Mouse (Mus musculus): ENCODE measurements at regions not wholly inside any gene's neighbourhood (a gene's known extent, or its start where the extent isn't known, plus 50 kb on each side); places are given as distances from the start of the nearest gene placed in this dataset.

- no peak for DNase-seq (ENCODE audit: low read depth)
Measured at GRCm38 (mm10) chr15:68014605-68015305, 1514.0 kb upstream of the Lrrc6 start.

DNA sequence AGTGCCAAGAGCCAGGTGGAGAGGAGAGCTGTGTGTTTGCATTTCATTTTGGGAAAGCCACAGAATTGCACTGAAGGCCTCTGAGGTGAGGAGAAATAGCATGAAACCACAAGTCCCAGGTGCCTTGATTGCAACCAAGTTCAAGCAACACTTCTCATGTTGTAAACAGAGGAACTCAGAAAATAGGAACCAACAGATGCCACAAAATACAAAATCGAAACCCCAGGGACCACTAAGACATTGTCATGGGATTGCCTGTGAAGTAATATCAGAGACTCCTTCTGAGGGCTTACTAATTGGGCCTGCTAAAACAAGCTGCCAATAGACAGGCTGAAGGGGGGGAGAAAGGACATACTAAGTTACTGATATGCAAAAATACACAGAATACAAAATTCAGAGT, 1510.5 kb upstream of the Lrrc6 start:
- DNase-seq (ENCODE audit: low read depth), result no peak

- DNase-seq (ENCODE audit: low read depth), result no peak
Measured at GRCm38 (mm10) chr15:68010189-68010588, 1509.5 kb upstream of the Lrrc6 start.

GRCm38 (mm10) chr15:68004798-68005197, 1504.1 kb upstream of the Lrrc6 start:
- no peak for DNase-seq (ENCODE audit: low read depth)

- DNase-seq (ENCODE audit: low read depth), result no peak
Measured at GRCm38 (mm10) chr15:67996532-67996931, 1495.8 kb upstream of the Lrrc6 start.

GRCm38 (mm10) chr15:67989428-67990272, 1488.9 kb upstream of the Lrrc6 start:
- DNase-seq (ENCODE audit: low read depth), result no peak

DNA sequence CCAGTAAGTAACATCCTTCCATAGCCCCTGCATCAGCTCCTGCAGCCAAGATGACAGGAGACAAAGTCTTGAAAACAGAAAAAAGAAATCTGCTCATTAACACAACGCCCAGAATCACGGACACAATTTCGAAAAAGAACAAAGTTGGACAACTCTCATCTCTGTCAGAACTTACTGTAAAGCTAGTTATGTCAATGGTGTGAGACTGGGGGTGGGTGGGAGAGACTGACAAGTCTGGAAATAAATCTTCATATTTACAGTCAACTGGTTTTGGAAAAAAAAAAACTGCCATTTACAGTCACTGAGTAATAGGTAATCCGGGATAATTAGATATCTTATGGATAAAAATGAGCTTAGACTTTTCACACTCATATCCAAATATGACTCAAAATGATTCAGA, 1487.2 kb upstream of the Lrrc6 start:
- DNase-seq (ENCODE audit: low read depth), result no peak

DNA sequence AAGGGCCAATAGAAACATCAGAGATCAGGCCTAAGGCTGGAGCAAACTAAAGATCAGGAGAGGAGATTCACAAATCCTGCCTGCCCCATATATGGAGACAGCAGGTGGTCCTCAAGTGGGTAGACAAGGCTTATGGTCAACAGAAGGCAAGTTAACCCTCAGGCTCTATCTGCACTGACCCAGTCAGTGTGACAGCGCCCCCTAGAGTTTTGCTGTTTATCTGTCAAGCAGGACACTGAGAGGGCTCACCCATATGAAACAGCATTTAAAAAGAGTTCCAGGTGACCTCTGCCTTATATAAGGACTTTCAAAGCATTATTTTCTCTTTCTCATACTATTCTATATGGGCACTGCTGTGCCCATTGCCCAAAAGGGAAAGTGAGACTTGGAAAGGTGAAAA, 1482.5 kb upstream of the Lrrc6 start:
- DNase-seq (ENCODE audit: low read depth), result peak; percentile 42

DNA sequence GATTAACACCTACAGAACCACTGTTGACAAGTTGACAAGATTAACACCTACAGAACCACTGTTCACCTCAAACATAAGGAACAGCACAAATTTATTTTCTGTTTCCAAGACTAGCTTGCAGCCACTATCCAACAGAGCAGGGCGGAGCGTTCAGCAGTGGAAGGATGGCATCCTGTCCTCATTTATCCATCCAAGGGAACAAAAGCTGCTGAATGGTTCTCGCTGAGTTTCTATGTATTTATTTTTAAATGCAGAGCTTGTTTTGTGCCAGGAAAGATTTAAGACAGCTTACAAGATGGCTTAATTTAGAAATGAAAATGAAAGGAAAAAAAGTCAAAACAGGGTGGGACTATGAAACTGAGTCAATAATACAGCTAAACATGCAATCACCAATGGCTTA, 1481.2 kb upstream of the Lrrc6 start:
- no peak for DNase-seq (ENCODE audit: low read depth)

DNA sequence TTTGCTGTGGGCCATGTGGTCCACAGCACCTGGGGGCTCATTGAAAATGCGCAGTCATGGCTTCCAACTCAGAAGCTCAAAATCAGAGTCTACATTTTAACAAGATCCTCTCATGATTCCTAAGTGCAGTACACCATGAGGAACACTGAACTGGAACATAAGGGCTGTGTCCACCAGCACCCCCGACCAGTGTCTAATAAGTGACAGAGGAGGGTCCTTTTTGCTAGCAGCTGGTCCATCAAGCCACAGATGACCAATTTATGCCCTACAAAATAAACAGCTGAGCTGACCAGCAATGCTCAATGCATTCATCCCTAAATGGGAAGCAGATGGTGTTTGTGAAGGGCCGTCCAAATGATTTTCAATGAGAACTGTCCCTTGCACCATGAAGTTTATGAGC, 1478.7 kb upstream of the Lrrc6 start:
- no peak for DNase-seq (ENCODE audit: low read depth)

GRCm38 (mm10) chr15:67977210-67977609, 1476.5 kb upstream of the Lrrc6 start:
- DNase-seq (ENCODE audit: low read depth), result no peak

DNA sequence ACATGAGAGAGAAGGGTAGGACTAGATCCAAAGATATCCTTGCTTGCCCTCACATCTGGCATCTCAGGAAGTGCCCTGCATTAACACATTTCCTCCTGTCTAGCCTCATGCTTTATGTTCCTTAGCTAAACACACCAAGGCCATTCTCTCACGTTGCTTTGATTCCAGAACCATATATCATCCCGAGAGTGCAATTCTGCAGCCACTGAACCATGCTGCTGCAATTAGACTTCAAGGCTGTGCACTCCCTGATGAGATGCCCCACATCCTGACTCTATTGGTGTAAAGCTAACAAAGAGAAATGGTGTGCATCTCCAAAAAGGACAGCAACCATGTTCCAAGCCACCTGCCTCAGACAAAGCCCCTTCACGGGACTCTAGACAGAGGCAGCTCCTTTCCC, 1471.3 kb upstream of the Lrrc6 start:
- DNase-seq (ENCODE audit: low read depth), result no peak

GRCm38 (mm10) chr15:67954216-67954615, 1453.5 kb upstream of the Lrrc6 start:
- no peak for DNase-seq (ENCODE audit: low read depth)

DNA sequence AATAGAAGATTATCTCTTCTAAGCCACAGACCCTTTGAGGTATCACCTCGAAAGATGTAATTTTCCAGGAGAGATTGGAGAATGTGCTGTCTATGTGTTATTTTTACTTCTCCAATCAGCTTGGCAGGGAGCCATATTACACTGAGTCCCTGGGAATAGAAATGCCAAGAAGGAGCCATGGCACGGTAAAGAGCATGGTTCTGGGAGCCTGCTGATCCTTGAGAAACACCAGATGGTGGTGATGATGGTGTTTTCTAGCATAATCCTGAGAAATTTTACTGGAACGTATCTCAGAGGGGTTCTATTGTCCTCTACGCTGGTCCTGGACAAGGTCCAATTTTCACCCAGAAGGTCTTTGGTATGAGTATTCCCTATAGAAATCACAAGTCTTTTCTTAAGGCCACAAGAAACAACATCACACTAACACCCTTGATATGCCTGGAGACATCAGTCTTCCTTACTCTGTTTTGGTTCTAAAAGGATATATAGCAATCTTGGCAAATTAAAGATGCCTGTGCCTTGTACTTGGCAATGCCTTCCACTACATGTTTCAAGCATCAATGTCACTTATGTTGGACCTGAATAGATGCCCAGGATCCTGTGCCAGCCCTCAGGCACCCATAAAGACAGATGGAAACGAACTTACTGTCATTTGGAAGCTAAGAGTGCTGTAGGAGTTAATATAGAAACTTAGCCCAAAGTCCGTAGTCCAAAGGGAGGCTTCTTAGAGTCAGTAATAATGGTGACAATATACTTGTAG, 1449.8 kb upstream of the Lrrc6 start:
- DNase-seq (ENCODE audit: low read depth), result no peak

- no peak for DNase-seq (ENCODE audit: low read depth)
Measured at GRCm38 (mm10) chr15:67944330-67945082, 1443.8 kb upstream of the Lrrc6 start.

GRCm38 (mm10) chr15:67943046-67943445, 1442.3 kb upstream of the Lrrc6 start:
- DNase-seq (ENCODE audit: low read depth), result no peak

DNA sequence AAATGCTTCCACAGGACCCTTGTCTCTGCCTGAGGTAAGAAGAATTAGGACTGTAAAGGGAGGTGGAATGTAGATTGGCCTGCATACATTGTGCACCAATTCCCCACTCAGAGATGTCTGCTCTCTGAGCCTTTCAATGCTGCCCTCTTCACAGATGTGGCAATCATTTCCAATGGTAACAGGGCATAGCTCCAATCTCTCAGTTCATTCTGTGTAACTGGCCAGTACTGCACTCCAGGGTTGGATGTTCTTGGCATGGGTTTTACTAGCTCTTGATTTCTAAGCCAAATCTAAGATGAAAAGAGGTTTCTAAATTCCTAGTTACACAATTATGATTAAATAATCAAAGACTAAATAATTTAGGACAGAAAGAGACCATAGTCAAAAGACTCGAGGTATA, 1439.8 kb upstream of the Lrrc6 start:
- no peak for DNase-seq (ENCODE audit: low read depth)

DNA sequence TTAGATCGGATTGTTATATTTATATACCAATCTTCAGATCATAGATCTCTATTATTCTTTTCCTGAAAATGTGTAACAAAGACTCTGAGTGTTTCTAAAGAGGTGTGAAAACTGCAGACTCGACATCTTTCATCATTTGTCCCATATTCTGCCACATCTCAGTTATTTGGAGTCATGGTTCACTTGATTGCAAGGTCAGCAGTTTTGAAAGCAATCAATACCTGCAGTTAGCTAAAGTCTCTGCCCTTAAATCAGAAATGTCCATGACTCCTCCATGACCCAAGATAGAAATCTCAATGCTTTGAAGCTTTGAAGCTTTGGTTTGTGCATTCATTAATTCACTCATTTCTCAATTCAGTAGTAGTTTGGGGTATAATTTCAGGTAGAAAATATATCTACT, 1424.2 kb upstream of the Lrrc6 start:
- DNase-seq (ENCODE audit: low read depth), result no peak

DNA sequence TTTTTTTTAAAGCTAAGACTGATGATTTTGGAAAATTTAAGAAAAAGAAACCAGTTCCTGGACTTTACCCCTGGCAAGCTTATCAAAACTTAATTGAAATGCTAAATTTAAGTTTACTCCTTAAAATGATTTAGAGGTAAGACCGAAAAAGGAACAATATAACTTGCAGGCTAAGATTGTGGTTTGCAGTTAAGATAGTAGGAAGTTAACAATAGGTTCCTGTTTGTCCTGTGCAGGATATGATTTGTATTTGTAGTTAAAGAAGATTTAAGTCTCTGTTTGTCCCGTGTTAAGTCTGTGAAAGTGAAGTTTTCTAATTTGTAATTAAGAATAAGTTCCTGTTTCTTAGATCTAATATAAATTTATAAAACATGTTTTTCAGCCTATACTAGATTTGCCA, 1406.3 kb upstream of the Lrrc6 start:
- no peak for DNase-seq (ENCODE audit: low read depth)

- DNase-seq (ENCODE audit: low read depth), result peak; percentile 3
Measured at GRCm38 (mm10) chr15:67905279-67905678, 1404.6 kb upstream of the Lrrc6 start.

- no peak for DNase-seq (ENCODE audit: low read depth)
Measured at GRCm38 (mm10) chr15:67904646-67905045, 1403.9 kb upstream of the Lrrc6 start.

DNA sequence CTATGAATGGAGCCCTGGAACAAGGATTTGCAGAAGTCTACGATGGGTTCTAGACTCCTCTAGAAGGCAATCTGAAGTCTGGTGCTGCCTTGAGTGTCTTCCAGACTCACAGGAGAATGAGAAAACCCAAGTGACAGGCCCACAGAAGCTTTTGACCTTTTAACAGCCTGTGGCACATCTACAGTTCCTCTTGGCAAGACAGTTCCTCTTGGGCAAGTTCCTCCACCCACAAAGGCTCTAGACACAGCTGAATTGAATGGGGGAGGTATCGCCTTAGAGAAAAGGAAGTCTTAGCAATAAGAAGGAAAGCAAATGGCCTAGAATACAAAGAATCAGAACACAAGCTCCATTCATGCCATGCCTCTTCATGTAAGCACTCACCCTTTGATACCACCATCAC, 1402.3 kb upstream of the Lrrc6 start:
- DNase-seq (ENCODE audit: low read depth), result peak; percentile 48

Data from 416B (cell line).